Mouse (Mus musculus) lung, postnatal 0 days (tissue): ENCODE measurements around the gene Gpr171.

Experiments
- CTCF ChIP-seq: IDR thresholded peaks from 2 replicates; pipeline ENCODE4 v1.5.1; 2016; ENCODE audit warnings: antibody characterized with exemption, mild to moderate bottlenecking
- EP300 ChIP-seq: IDR thresholded peaks from 2 replicates; pipeline ENCODE4 v1.6.1; 2016; ENCODE audit warnings: antibody characterized with exemption, mild to moderate bottlenecking, control low read depth

DNA sequence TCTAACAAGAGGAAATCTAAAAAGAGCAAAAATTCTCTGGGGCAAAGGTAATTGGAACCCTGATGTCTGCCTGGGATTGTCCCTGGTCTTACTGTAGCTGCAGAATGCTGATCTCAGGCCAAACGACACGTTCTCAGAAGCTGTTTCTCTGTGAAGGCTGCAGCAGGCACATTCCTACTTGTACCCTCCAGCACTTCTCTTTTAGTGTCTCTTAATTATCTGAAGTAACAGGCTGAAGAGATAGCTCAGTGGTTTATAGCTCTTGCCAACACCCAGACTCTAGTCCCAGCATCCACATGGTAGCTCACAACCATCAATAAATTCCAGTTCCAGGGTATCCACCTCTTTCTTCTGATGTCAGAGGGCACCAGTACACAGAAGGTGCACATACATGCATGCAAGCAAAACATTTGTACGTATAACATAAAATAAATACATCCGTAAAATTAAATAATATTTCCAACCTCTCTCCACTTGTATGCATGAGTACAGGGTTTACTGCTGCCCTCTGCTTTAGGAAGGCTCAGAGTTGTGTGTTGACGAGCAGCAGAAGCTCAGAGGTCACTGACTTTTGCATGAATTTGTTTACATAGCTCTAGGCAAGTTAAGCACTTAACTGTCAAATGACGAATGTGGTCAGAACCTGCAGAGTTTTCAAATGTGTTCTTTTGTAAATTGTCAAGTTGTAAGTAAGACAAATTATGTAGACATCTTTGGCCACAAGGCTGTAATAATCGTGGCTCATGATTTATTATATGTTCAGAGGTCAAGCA is 24.3 kb upstream of the Gpr171 start:
- no peak for TF ChIP-seq CTCF
- TF ChIP-seq EP300 = no peak
